Mouse (Mus musculus): Measurements from ENCODE around the gene Hist1h3i.

The Hist1h3i gene

DNA sequence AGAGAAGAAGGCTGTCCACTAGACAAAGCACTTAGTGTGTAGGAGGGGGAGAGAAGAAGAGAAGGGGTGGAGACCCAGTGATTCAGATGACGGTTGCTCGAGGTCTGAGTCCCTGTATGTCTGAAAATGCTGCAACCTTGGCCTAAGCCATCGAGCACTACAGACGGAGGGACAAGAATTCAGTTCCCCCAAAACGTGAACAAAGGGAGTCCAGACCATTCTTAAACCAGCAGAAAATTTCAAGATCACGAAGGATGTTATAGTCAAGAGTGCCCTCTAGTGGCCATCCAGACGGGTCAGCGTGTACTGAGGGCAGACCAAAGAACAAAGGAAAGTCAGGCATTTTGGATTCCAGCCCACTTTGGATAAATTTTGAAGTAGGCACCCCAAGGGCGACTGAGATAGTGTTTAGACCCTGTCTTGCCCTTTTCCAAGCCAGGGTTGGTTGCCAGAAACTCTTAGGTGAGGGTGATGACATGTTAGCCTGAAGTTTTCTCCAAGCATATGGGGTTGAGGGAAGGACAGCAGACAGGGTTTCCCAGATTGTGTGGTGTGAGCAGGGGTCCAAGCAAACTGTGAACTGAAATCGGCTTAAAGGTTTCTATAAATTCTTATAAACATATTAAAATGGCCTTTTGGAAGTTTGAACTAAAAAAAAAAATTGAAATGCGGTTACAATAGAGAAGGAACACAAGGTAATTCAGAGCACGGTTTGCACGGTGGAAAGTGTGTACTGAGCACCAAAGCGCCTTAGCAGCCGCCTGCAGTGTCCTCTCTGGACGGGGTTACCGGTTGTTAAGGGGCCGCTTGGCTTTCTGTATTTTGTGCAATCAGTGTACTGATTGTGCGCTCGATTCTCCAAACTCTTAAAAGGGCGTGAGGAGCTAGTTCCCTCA is 48.9 kb downstream of the Hist1h3i start:
- peak; percentile 82 for DNase-seq

DNA sequence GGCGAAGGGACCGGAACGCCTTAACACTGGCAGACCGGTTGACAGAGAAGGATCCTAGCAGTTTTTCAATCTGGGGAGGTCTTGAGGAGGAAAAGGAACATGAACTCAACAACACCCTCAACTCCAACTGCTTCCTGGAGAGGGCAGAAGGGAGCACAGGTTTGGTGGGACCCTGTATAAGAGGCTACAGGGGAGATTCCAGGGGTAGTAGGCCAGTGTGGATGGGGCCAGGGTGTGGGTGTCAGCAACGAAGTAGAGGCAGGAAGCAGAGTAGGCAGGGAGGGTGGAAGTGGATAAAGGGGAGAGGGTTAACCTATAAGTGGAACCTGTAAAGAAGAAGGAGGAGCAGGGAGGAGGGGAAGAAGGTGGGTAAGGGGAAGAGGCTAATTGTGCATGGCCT is 49.7 kb downstream of the Hist1h3i start:
- no peak for DNase-seq
